Mouse (Mus musculus) spleen, adult 2 months (tissue): ENCODE results near the gene Slc30a1. TPM values are rescaled to one million over a fixed set of nuclear protein-coding genes. Genes with fewer than 3 reads are reported as not detected.

Experiments used
- DNase-seq, 2 experiments: peaks; one replicate each; pipeline versions ENCODE4 v3.0.0 to v3.0.0-alpha.2; 2012 to 2021; ENCODE audit warnings: low spot score in 2 of 2, low read depth in 1 of 2
- H3K27ac ChIP-seq: fragments of 200-500 bp; 2 replicates; pipeline ENCODE4 v1.5.1; 2012; ENCODE audit warnings: low read length, inconsistent platforms; ENCODE audit not compliant: insufficient read depth
- H3K27me3 ChIP-seq: fragments of 200-500 bp; 2 replicates; pipeline ENCODE4 v1.6.1; 2012; ENCODE audit warnings: mild to moderate bottlenecking, moderate library complexity, low read length, inconsistent platforms; ENCODE audit not compliant: control insufficient read depth, insufficient read depth
- H3K36me3 ChIP-seq: fragments of 200-500 bp; 2 replicates; pipeline ENCODE4 v1.6.1; 2012; ENCODE audit warnings: mild to moderate bottlenecking, low read length, inconsistent platforms; ENCODE audit not compliant: control insufficient read depth, insufficient read depth
- H3K4me1 ChIP-seq: fragments of 200-500 bp; 2 replicates; pipeline ENCODE4 v1.6.1; 2011; ENCODE audit warnings: inconsistent platforms; ENCODE audit not compliant: control insufficient read depth, insufficient read depth, insufficient read length
- H3K4me3 ChIP-seq: fragments of 200-500 bp; 2 replicates; pipeline ENCODE4 v1.5.1; 2011; ENCODE audit warnings: mild to moderate bottlenecking, inconsistent platforms; ENCODE audit not compliant: insufficient read depth, insufficient read length; ENCODE audit errors: extremely low read depth
- CTCF ChIP-seq: fragments of 200-500 bp; IDR thresholded peaks from 2 replicates; pipeline ENCODE4 v1.5.1; 2011; ENCODE audit warnings: mild to moderate bottlenecking, inconsistent platforms; ENCODE audit not compliant: insufficient read depth, insufficient read length, insufficient replicate concordance; ENCODE audit errors: extremely low read depth
- POLR2A ChIP-seq: fragments of 200-500 bp; IDR thresholded peaks from 2 replicates; pipeline ENCODE4 v1.6.1; 2011; ENCODE audit warnings: low read depth, low read length, inconsistent platforms
- WGBS: fragments of 180-500 bp; shearing (Covaris S2); methylation state at CpG from one replicate; pipeline ENCODE4 v1.1.7; 2018; 5-methylcytosine and 5-hydroxymethylcytosine counted together
- polyA plus RNA-seq: library from polyadenylated mRNA; depleted of rRNA; stranded (reverse); fragments of >200 nt; gene quantifications from 2 replicates; pipeline ENCODE4 v1.2.3, GENCODE M21; 2012

Gene Slc30a1
- polyA plus RNA-seq, 1 experiment, result 8.9 TPM

DNA sequence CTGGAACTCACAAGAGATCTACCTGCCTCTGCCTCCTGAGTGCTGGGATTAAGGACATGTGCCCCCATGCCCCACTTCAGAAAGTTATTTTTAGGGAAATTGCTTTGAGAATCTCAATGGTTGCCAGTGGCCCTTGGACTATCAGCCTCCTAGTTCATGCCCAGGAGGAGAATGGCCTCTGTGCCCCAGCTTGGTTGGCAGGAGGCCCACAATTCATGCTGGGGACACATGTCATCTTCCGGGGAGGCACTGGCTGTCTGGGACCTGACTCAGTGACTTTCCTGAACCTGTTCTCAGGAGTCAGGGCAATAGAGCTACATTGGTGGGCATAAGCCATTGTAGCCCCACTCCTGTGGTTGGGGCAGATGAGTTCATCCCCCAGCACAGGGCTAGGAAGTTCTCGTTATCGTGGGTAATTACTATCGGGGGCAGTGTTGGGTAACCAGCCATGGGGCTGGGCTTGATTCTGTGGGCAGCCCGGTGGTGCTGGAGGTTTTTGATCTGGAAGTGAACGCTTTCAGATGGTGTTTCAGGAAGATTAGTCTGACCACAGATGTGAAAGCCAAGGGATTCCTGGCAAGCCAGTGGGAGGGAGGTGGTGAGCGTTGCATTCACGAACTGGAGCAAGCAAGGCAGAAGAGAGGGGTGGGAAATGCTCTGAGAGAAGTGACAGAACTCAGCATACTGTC is 25.5 kb upstream of the Slc30a1 start:
- H3K27ac ChIP-seq, result no peak overlapping the region
- TF ChIP-seq CTCF (no peak), POLR2A (no peak)
- H3K4me3 ChIP-seq, result no peak overlapping the region
- H3K4me1 ChIP-seq, result no peaks in the 10 kb centered on the region
- no peaks in the 10 kb centered on the region for H3K36me3 ChIP-seq
- H3K27me3 ChIP-seq, result no peaks in the 10 kb centered on the region
- DNase-seq, result no peak
- 31% methylated on average over 8 of the region's 8 CpGs for WGBS

DNA sequence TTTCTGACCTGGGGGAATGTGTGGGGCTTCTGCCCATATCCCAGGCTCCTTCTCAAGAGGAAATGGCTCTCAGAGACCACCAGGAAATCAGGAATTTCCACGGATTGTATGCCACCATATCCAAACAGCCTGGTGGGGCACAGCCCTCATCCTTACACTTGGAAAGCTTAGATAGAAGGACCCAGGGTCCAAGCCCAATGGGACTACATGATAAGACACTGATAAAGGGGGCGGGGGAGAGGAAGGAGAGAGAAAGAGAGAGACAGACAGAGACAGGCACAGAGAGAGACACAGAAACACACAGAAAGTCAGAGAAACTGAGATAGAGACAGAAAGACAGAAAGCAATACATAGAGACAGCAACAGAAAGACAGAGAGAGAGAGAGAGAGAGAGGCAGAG is 24.9 kb upstream of the Slc30a1 start:
- H3K27me3 ChIP-seq, result no peaks in the 10 kb centered on the region
- TF ChIP-seq CTCF (no peak), POLR2A (no peak)
- H3K4me3 ChIP-seq, result no peak overlapping the region
- no peaks in the 10 kb centered on the region for H3K4me1 ChIP-seq
- WGBS, result 45% methylated on average over 2 of the region's 2 CpGs
- DNase-seq, result no peak
- no peaks in the 10 kb centered on the region for H3K36me3 ChIP-seq
- no peak overlapping the region for H3K27ac ChIP-seq

DNA sequence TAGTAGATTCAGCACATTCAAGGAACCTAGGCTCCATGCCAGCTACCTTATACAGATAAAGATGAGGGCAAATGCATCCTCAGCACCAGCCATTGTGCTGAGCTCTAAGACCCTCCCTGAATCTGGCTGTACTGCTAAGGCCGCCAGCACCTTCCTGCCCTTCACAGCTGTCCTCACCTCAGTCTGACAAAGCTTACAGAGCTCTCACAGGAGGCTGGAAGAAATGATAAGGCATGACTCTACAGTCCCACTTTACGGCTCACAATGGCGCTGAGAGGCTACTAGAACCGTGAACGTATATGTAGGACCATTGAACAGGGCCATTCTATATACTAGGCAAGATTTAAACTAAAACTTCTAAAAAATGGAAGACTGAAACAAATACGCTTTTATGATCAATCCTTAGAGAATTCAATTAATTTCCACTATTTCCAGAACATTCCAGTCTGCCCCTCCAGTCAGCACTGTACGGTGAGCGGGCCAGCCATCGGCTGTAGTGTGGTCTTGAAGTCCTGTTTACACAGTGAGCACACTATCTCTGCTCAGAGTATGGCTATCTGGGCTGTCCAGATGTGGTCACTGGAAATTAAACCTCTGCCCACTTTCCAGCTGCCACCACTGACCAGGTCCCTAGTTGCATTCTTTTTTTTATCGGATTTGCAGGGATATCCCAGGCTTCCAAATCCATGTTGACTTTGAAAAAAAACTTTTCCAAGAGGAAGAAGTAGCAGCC is 23.9 kb upstream of the Slc30a1 start:
- H3K4me3 ChIP-seq, result no peak overlapping the region
- H3K36me3 ChIP-seq, result no peaks in the 10 kb centered on the region
- H3K4me1 ChIP-seq, result no peaks in the 10 kb centered on the region
- TF ChIP-seq CTCF (no peak), POLR2A (no peak)
- H3K27ac ChIP-seq, result no peak overlapping the region
- DNase-seq, result no peak
- 88% methylated on average over 10 of the region's 10 CpGs for WGBS
- no peaks in the 10 kb centered on the region for H3K27me3 ChIP-seq

DNA sequence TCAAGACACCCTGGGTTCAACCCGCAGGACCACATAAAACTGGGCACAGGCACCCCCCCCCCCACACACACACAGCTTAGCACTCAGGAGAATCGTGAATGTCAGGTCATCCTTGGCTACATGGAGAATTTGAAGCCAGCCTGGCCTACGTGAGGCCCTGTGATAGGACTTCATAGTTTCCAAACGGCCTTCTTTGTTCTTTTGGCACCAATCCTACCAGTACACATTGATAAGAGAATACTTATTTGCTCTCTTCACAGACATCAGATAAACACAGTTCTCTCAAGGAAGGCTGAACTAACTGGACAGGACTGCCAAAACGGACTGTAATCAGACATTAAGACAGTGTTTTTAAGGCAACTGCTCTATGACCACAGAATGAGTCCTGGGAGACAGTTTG is 22.9 kb upstream of the Slc30a1 start:
- Histone ChIP-seq H3K27me3 (no peaks in the 10 kb centered on the region), H3K4me3 (no peak overlapping the region), H3K27ac (no peak overlapping the region), H3K36me3 (no peaks in the 10 kb centered on the region), H3K4me1 (no peaks in the 10 kb centered on the region)
- WGBS, result 71% methylated on average over 5 of the region's 5 CpGs
- no peak for DNase-seq
- TF ChIP-seq POLR2A, result no peak
- no peak for TF ChIP-seq CTCF

DNA sequence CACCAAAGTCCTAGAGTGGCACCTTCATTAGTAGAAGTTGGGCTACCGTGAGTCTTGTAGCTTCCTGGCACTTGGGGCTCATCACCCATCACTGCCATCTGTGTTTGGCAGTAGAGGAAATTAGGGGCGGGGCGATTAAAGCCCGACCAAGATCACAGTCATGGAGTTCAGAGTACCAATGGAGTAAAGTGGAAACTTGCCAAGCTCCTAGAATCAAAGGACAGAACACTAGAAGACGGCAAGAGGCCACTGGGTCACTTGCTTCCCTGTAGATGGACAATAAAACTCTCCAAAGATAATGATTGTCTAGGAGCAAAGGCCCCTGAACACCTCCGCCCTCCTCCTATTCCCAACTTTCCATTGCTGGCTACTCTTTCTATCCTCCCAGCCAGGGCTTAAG is 14.7 kb upstream of the Slc30a1 start:
- TF ChIP-seq CTCF, result no peak
- TF ChIP-seq POLR2A, result no peak
- Histone ChIP-seq H3K27ac (no peak overlapping the region), H3K36me3 (no peaks in the 10 kb centered on the region), H3K27me3 (no peaks in the 10 kb centered on the region), H3K4me3 (no peak overlapping the region), H3K4me1 (no peaks in the 10 kb centered on the region)
- WGBS, result 76% methylated on average over 6 of the region's 6 CpGs
- DNase-seq, result no peak

DNA sequence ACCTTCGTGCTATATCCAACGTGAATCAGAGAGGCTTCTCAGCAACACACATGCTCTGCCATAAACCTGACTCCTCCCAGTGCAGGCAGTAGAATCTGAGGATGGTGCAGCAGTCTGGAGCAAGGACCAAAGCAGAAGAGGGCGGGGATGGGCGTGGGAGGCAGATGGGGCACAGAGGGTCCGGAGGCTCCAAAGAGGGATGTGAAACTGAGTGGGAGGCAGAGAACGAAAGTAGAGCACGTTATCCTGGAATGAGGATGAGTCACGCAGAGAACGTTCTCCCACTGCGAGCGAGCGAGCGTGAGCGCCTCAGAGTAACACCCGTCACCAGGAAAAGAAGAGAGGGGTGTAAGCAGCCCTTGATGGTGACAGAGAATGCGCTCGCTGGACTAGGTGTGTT is 12.2 kb upstream of the Slc30a1 start:
- no peak overlapping the region for H3K27ac ChIP-seq
- H3K4me3 ChIP-seq, result no peak overlapping the region
- 66% methylated on average over 17 of the region's 17 CpGs for WGBS
- no peaks in the 10 kb centered on the region for H3K36me3 ChIP-seq
- H3K27me3 ChIP-seq, result no peaks in the 10 kb centered on the region
- DNase-seq, result no peak
- no peak for TF ChIP-seq CTCF
- TF ChIP-seq POLR2A, result no peak
- peaks cover 7% of the 10 kb centered on the region; the same call in 1 of the 2 replicates for H3K4me1 ChIP-seq

DNA sequence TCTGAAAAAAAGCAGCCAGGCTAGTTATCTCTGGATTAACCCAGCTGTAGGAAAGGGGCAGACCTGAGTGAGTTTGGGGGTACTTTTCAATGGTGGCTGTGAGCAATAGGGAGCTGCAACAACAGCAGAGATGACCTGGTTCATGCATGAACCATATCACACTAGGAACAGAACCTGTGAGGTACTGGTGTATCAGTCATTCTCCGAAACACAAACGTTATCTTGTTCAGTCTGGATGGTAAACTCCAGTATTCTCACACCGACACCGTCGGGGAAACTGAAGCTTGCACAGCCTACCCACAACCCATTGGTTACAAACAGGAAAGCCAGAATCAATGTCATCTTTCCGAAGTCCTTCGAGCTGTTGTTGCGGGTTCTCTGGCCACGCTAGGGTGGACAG is 11.7 kb upstream of the Slc30a1 start:
- H3K36me3 ChIP-seq, result no peaks in the 10 kb centered on the region
- 85% methylated on average over 9 of the region's 9 CpGs for WGBS
- H3K27ac ChIP-seq, result no peak overlapping the region
- H3K4me3 ChIP-seq, result no peak overlapping the region
- DNase-seq, result no peak
- H3K27me3 ChIP-seq, result no peaks in the 10 kb centered on the region
- TF ChIP-seq POLR2A (no peak), CTCF (no peak)
- peaks cover 9% of the 10 kb centered on the region; the same call in 1 of the 2 replicates for H3K4me1 ChIP-seq
